Mouse (Mus musculus) MEL (cell line): ENCODE results near the gene Tnp2. TPM values are rescaled to one million over a fixed set of nuclear protein-coding genes. Genes with fewer than 3 reads are reported as not detected.

Experiments
- DNase-seq: peaks from one replicate; pipeline ENCODE4 v3.0.0; 2011; ENCODE audit warnings: low read depth, low spot score
- H3K27ac ChIP-seq: 2 replicates; pipeline ENCODE4 v1.5.1; 2012; ENCODE audit warnings: low read depth, mild to moderate bottlenecking, control low read depth, low read length, moderate library complexity; ENCODE audit not compliant: control insufficient read depth
- H3K27me3 ChIP-seq, 2 experiments: fragments of 150-350 bp in 1 of 2; sonication (generic) in 1 of 2; 2 replicates each; pipeline ENCODE4 v1.6.1; 2012; ENCODE audit warnings: low read length in 2 of 2, mild to moderate bottlenecking in 2 of 2, improper control_type of control experiment in 1 of 2, moderate library complexity in 1 of 2; ENCODE audit not compliant: insufficient read depth in 2 of 2, control insufficient read depth in 1 of 2
- H3K36me3 ChIP-seq, 2 experiments: 2 replicates each; pipeline ENCODE4 v1.6.1; 2012 to 2014; ENCODE audit warnings: low read length in 2 of 2, improper control_type of control experiment in 1 of 2, inconsistent platforms in 1 of 2, mild to moderate bottlenecking in 1 of 2; ENCODE audit not compliant: insufficient read depth in 2 of 2, control insufficient read depth in 1 of 2
- H3K4me1 ChIP-seq, 2 experiments: fragments of 150-350 bp in 1 of 2; sonication (generic) in 1 of 2; 2 replicates each; pipeline ENCODE4 v1.6.1; 2012; ENCODE audit warnings: low read length in 2 of 2, improper control_type of control experiment in 1 of 2, mild to moderate bottlenecking in 1 of 2; ENCODE audit not compliant: insufficient read depth in 2 of 2, control insufficient read depth in 1 of 2
- H3K4me3 ChIP-seq, 2 experiments: fragments of 150-350 bp in 1 of 2; sonication (generic) in 1 of 2; 2 replicates each; pipeline ENCODE4 v1.5.1; 2012; ENCODE audit warnings: low read depth in 2 of 2, low read length in 2 of 2, mild to moderate bottlenecking in 2 of 2, moderate library complexity in 2 of 2, control low read depth in 1 of 2, improper control_type of control experiment in 1 of 2; ENCODE audit not compliant: control insufficient read depth in 1 of 2, insufficient read depth in 1 of 2
- H3K79me2 ChIP-seq: 2 replicates; pipeline ENCODE4 v1.6.1; 2012; ENCODE audit warnings: mild to moderate bottlenecking, low read length, moderate library complexity; ENCODE audit not compliant: control insufficient read depth, poor library complexity, insufficient read depth
- H3K9ac ChIP-seq: 2 replicates; pipeline ENCODE4 v1.6.1; 2012; ENCODE audit warnings: low read depth, mild to moderate bottlenecking, control low read depth, low read length, moderate library complexity; ENCODE audit not compliant: control insufficient read depth, poor library complexity, severe bottlenecking
- H3K9me3 ChIP-seq: fragments of 150-350 bp; sonication (generic); replicated peaks from 2 replicates; pipeline ENCODE4 v1.6.1; 2012; ENCODE audit warnings: mild to moderate bottlenecking, low read length, improper control_type of control experiment, moderate library complexity; ENCODE audit not compliant: insufficient read depth
- CHD1 ChIP-seq: IDR thresholded peaks from 2 replicates; pipeline ENCODE4 v1.6.1; 2012; ENCODE audit warnings: low read depth, mild to moderate bottlenecking, inconsistent platforms, low read length, improper control_type of control experiment
- CHD2 ChIP-seq: IDR thresholded peaks from 2 replicates; pipeline ENCODE4 v1.6.1; 2011; ENCODE audit warnings: low read length, improper control_type of control experiment
- CTCF ChIP-seq, 3 experiments: IDR thresholded peaks in 2 of 3; conservative IDR thresholded peaks in 1 of 3; 2 replicates each; pipeline ENCODE4 v1.5.1; 2011 to 2012; ENCODE audit warnings: low read length in 3 of 3, low read depth in 2 of 3, mild to moderate bottlenecking in 2 of 3, improper control_type of control experiment in 1 of 3, inconsistent platforms in 1 of 3, mixed read lengths in 1 of 3, moderate library complexity in 1 of 3; ENCODE audit not compliant: control insufficient read depth in 1 of 3, insufficient read depth in 1 of 3, poor library complexity in 1 of 3, severe bottlenecking in 1 of 3
- EP300 ChIP-seq, 2 experiments: IDR thresholded peaks; 2 replicates each; pipeline ENCODE4 v1.6.1; 2011; ENCODE audit warnings: improper control_type of control experiment in 2 of 2, low read length in 2 of 2, low read depth in 1 of 2, mild to moderate bottlenecking in 1 of 2
- ETS1 ChIP-seq: IDR thresholded peaks from 2 replicates; pipeline ENCODE4 v1.6.1; 2012; ENCODE audit warnings: low read depth, mild to moderate bottlenecking, inconsistent platforms, low read length, improper control_type of control experiment, moderate library complexity
- GATA1 ChIP-seq: IDR thresholded peaks from 2 replicates; pipeline ENCODE4 v1.6.1; 2011; ENCODE audit warnings: low read depth, low read length, improper control_type of control experiment
- HCFC1 ChIP-seq: IDR thresholded peaks from 2 replicates; pipeline ENCODE4 v1.6.1; 2012; ENCODE audit warnings: low read depth, mild to moderate bottlenecking, inconsistent platforms, low read length, improper control_type of control experiment, moderate library complexity
- JUND ChIP-seq: IDR thresholded peaks from 2 replicates; pipeline ENCODE4 v1.6.1; 2011; ENCODE audit warnings: low read depth, mild to moderate bottlenecking, improper control_type of control experiment, low read length
- MAZ ChIP-seq: IDR thresholded peaks from 2 replicates; pipeline ENCODE4 v1.6.1; 2012; ENCODE audit warnings: low read depth, mild to moderate bottlenecking, inconsistent platforms, low read length, improper control_type of control experiment
- MEF2A ChIP-seq: IDR thresholded peaks from 2 replicates; pipeline ENCODE4 v1.6.1; 2014; ENCODE audit warnings: low read depth, mild to moderate bottlenecking, inconsistent platforms, low read length, improper control_type of control experiment; ENCODE audit not compliant: poor library complexity, insufficient replicate concordance, severe bottlenecking; ENCODE audit errors: extremely low read depth
- MYB ChIP-seq: IDR thresholded peaks from 2 replicates; pipeline ENCODE4 v1.6.1; 2011; ENCODE audit warnings: mild to moderate bottlenecking, low read depth, low read length, improper control_type of control experiment
- MYC ChIP-seq: IDR thresholded peaks from 2 replicates; pipeline ENCODE4 v1.6.1; 2011; ENCODE audit warnings: low read depth, mild to moderate bottlenecking, low read length, improper control_type of control experiment, moderate library complexity
- NELFE ChIP-seq: IDR thresholded peaks from 2 replicates; pipeline ENCODE4 v1.6.1; 2011; ENCODE audit warnings: low read depth, low read length, improper control_type of control experiment
- POLR2AphosphoS2 ChIP-seq: IDR thresholded peaks from 2 replicates; pipeline ENCODE4 v1.6.1; 2011; ENCODE audit warnings: low read length, improper control_type of control experiment
- POLR2AphosphoS5 ChIP-seq: IDR thresholded peaks from 2 replicates; pipeline ENCODE4 v1.6.1; 2012; ENCODE audit warnings: low read depth, borderline replicate concordance, mild to moderate bottlenecking, inconsistent platforms, low read length, moderate library complexity, mixed read lengths
- RAD21 ChIP-seq: IDR thresholded peaks from 2 replicates; pipeline ENCODE4 v1.6.1; 2011; ENCODE audit warnings: mild to moderate bottlenecking, low read depth, low read length, improper control_type of control experiment
- RCOR1 ChIP-seq: IDR thresholded peaks from 2 replicates; pipeline ENCODE4 v1.6.1; 2012; ENCODE audit warnings: low read depth, mild to moderate bottlenecking, inconsistent platforms, low read length, improper control_type of control experiment
- SIN3A ChIP-seq: IDR thresholded peaks from 2 replicates; pipeline ENCODE4 v1.6.1; 2012; ENCODE audit warnings: low read length, improper control_type of control experiment, inconsistent platforms
- SMC3 ChIP-seq: IDR thresholded peaks from 2 replicates; pipeline ENCODE4 v1.6.1; 2011; ENCODE audit warnings: low read depth, low read length, improper control_type of control experiment
- TBP ChIP-seq: IDR thresholded peaks from 2 replicates; pipeline ENCODE4 v1.8.0; 2011; ENCODE audit warnings: low read depth, low read length, improper control_type of control experiment
- TCF12 ChIP-seq: IDR thresholded peaks from 2 replicates; pipeline ENCODE4 v1.6.1; 2014; ENCODE audit warnings: low read depth, mild to moderate bottlenecking, inconsistent platforms, low read length, improper control_type of control experiment, moderate library complexity
- USF1 ChIP-seq: IDR thresholded peaks from 2 replicates; pipeline ENCODE4 v1.6.1; 2014; ENCODE audit warnings: low read depth, mild to moderate bottlenecking, inconsistent platforms, low read length, improper control_type of control experiment, moderate library complexity
- ZC3H11A ChIP-seq: IDR thresholded peaks from 2 replicates; pipeline ENCODE4 v1.6.1; 2012; ENCODE audit warnings: low read depth, mild to moderate bottlenecking, inconsistent platforms, low read length, improper control_type of control experiment
- ZMIZ1 ChIP-seq: IDR thresholded peaks from 2 replicates; pipeline ENCODE4 v1.6.1; 2012; ENCODE audit warnings: low read depth, mild to moderate bottlenecking, inconsistent platforms, low read length, improper control_type of control experiment, moderate library complexity
- polyA plus RNA-seq, 2 experiments: library from polyadenylated mRNA; stranded (reverse) in 1 of 2; unstranded in 1 of 2; fragments of >175 nt in 1 of 2; fragments of >200 nt in 1 of 2; gene quantifications; 2 replicates each; pipeline versions ENCODE4 v1.2.1 to v1.2.4; 2012; ENCODE audit warnings: low replicate concordance in 2 of 2, low read depth in 1 of 2; ENCODE audit not compliant: insufficient read length in 2 of 2, insufficient read depth in 1 of 2, missing spikeins in 1 of 2
- total RNA-seq: library from RNA; depleted of rRNA; stranded (reverse); fragments of 300-350 nt; gene quantifications from 2 replicates; pipeline ENCODE4 v1.2.3, GENCODE M21; 2012

Gene Tnp2
- total and polyA plus RNA-seq, 3 experiments: not detected

GRCm38 (mm10) chr16:10784793-10785370, 3.6 kb downstream of the Tnp2 start:
- no peaks in the 10 kb centered on the region for H3K36me3 ChIP-seq
- peaks cover 0 to 3% of the 10 kb centered on the region in 2 experiments; a peak in 1 of 4 replicates for H3K4me1 ChIP-seq
- no peaks in the 10 kb centered on the region for H3K9me3 ChIP-seq
- DNase-seq: peak; percentile 85
- H3K9ac ChIP-seq: peak overlapping the region; percentile 65
- peaks cover 0 to 4% of the 10 kb centered on the region in 2 experiments; a peak in 2 of 4 replicates for H3K27me3 ChIP-seq
- no peaks in the 10 kb centered on the region; the same call in 1 of the 2 replicates for H3K79me2 ChIP-seq
- TF ChIP-seq POLR2AphosphoS2 (no peak), JUND (no peak), CTCF (IDR thresholded peaks at IDR 0.05 in 2 of 3, conservative IDR thresholded peaks at IDR 0.05 in 1 of 3; ENCODE audit: control insufficient read depth in 1 of 3, insufficient read depth in 1 of 3, low read depth in 2 of 3, low read length in 3 of 3, poor library complexity in 1 of 3, severe bottlenecking in 1 of 3) (peak in 2 of 3 experiments; percentile 76 to 94; a peak in 5 of 6 replicates), CHD1 (no peak), ZC3H11A (peak; percentile 49), SMC3 (peak; percentile 75), EP300 (IDR thresholded peaks at IDR 0.05; ENCODE audit: low read depth in 1 of 2, low read length in 2 of 2) (no peak), HCFC1 (no peak), USF1 (no peak), ZMIZ1 (0 out of 2 replicates have a peak, but pooled peaks have one; percentile 19), TCF12 (no peak), RAD21 (peak; percentile 57), MAZ (peak; percentile 82), RCOR1 (no peak), GATA1 (no peak), ETS1 (no peak)
- peak overlapping the region; percentile 95 to 100 for H3K4me3 ChIP-seq
- no peak overlapping the region for H3K27ac ChIP-seq

GRCm38 (mm10) chr16:10783883-10784792, 4.3 kb downstream of the Tnp2 start:
- no peaks in the 10 kb centered on the region for H3K9me3 ChIP-seq
- H3K9ac ChIP-seq: peak overlapping the region; percentile 56
- no peak overlapping the region for H3K27ac ChIP-seq
- peak overlapping the region; percentile 70 to 95; a peak in 3 of 4 replicates for H3K4me3 ChIP-seq
- no peaks in the 10 kb centered on the region for H3K36me3 ChIP-seq
- no peak for DNase-seq
- peaks cover 0 to 3% of the 10 kb centered on the region in 2 experiments; a peak in 1 of 4 replicates for H3K4me1 ChIP-seq
- no peak for TF ChIP-seq TBP
- TF ChIP-seq NELFE: no peak
- TF ChIP-seq MYC: no peak
- no peak for TF ChIP-seq GATA1
- TF ChIP-seq MEF2A: no peak
- TF ChIP-seq MAZ: no peak
- no peak for TF ChIP-seq MYB
- no peak for TF ChIP-seq ZMIZ1
- no peak for TF ChIP-seq POLR2AphosphoS5
- TF ChIP-seq SIN3A: no peak
- TF ChIP-seq CHD2: no peak
- peaks cover 0 to 4% of the 10 kb centered on the region in 2 experiments; a peak in 2 of 4 replicates for H3K27me3 ChIP-seq
- H3K79me2 ChIP-seq: no peaks in the 10 kb centered on the region; the same call in 1 of the 2 replicates
